Mouse (Mus musculus) neutrophil, adult 5-6 weeks (primary cell): ENCODE data around the gene Fgf18. TPM values are rescaled to one million over a fixed set of nuclear protein-coding genes. Genes with fewer than 3 reads are reported as not detected.

ENCODE experiments used
- ATAC-seq: fragments of 151-379, 151-347 bp; 2 replicates; pipeline ENCODE4 v1.8.0; 2017; ENCODE audit warnings: mild to moderate bottlenecking, moderate TSS enrichment; ENCODE audit not compliant: insufficient number of reproducible peaks, poor library complexity, low FRiP score, severe bottlenecking; ENCODE audit errors: extremely low read depth
- total RNA-seq: library from RNA; stranded (forward); fragments of 200-1000 nt; gene quantifications from 2 replicates; pipeline ENCODE4 v1.2.3, GENCODE M21; 2017

Fgf18 gene
- not detected in 2 replicates for total RNA-seq

GRCm38 (mm10) chr11:33147171-33147571 is at the start of gene Fgf18:
Fgf18 (minus strand) TSS chr11:33147400.
- no peak for ATAC-seq

- no peak for ATAC-seq
These were observed 49.4 kb upstream of the Fgf18 start for GRCm38 (mm10) chr11:33196447-33197132.

- no peak for ATAC-seq
These were observed 48.6 kb upstream of the Fgf18 start for GRCm38 (mm10) chr11:33195531-33196446.

GRCm38 (mm10) chr11:33195061-33195460 is 47.9 kb upstream of the Fgf18 start:
- no peak for ATAC-seq

GRCm38 (mm10) chr11:33193695-33194094 is 46.5 kb upstream of the Fgf18 start:
- ATAC-seq = no peak

- no peak for ATAC-seq
These were observed 34.6 kb upstream of the Fgf18 start for GRCm38 (mm10) chr11:33181804-33182203.

GRCm38 (mm10) chr11:33180701-33181116 is 33.5 kb upstream of the Fgf18 start:
- ATAC-seq = no peak

GRCm38 (mm10) chr11:33179802-33180201 is 32.6 kb upstream of the Fgf18 start:
- ATAC-seq = no peak

GRCm38 (mm10) chr11:33176525-33177245 is 29.5 kb upstream of the Fgf18 start:
- ATAC-seq = 0 out of 2 replicates have a peak, but pooled peaks have one; percentile 30

- no peak for ATAC-seq
These were observed 28.6 kb upstream of the Fgf18 start for GRCm38 (mm10) chr11:33175768-33176167.

- 0 out of 2 replicates have a peak, but pooled peaks have one; percentile 48 for ATAC-seq
These were observed 23.3 kb upstream of the Fgf18 start for GRCm38 (mm10) chr11:33170489-33170888.

- ATAC-seq = peak; percentile 97
These were observed 15.9 kb upstream of the Fgf18 start, which contains the start of gene Npm1 for GRCm38 (mm10) chr11:33162998-33163506. Npm1 (minus strand) TSS chr11:33163206.

GRCm38 (mm10) chr11:33162211-33162997 is 15.2 kb upstream of the Fgf18 start:
- 0 out of 2 replicates have a peak, but pooled peaks have one; percentile 23 for ATAC-seq

- ATAC-seq = no peak
These were observed 12.5 kb upstream of the Fgf18 start for GRCm38 (mm10) chr11:33159741-33160140.

- ATAC-seq = no peak
These were observed 10.4 kb upstream of the Fgf18 start for GRCm38 (mm10) chr11:33157453-33158196.

- ATAC-seq = no peak
These were observed 9.3 kb upstream of the Fgf18 start for GRCm38 (mm10) chr11:33156436-33157015.

- ATAC-seq = no peak
These were observed 7.3 kb upstream of the Fgf18 start for GRCm38 (mm10) chr11:33154459-33154858.
